Mouse (Mus musculus): ENCODE results near the gene Fam71f1.

- no peak for TF ChIP-seq POLR2A (IDR thresholded peaks at IDR 0.05; ENCODE audit: control insufficient read depth, low read depth, low read length)
- TF ChIP-seq CTCF (IDR thresholded peaks at IDR 0.05; ENCODE audit: control insufficient read depth, insufficient read depth, insufficient replicate concordance, low read depth, low read length), result no peak
Observed at GRCm38 (mm10) chr6:29270961-29271360, 48.0 kb upstream of the Fam71f1 start.
